9 mouse cellular contexts compared by ENCODE assay signal in the genomic region with DNA sequence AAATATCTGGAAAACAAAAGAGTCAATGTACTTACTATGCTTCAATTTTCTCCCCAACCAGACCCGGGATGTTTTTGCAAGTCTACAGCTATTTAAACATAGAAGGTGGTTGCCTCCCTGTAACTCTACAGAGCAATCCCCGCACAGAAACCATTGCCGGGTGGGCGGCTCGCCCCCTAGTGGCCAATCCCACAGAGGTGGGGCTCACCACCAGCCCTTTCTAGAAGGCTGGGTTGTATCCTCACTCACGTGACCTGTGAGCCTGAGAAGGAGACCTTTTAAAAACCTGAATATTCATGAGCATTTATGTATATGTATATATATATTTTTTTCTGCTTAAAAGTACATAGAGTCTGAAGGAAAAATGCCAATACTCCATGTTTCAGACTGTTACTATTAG. TPM values are rescaled to one million over a fixed set of nuclear protein-coding genes. Genes with fewer than 3 reads are reported as not detected.
DNase-seq lines count a peak whose midpoint lies in the region; ATAC-seq lines count a peak whose summit lies in the region.
"Had no signal": no experiment of that assay in that cellular context is flagged by ENCODE, and none has a peak within 500 bp of the region (broad histone marks: within the 10 kb centered on the region; RNA-seq: fewer than 3 reads in every experiment).

No protein-coding gene starts in this region.

- peak; percentile 24 to 63 for DNase-seq in heart, adult 18-20 months
- peak; percentile 68 for DNase-seq in adrenal gland, postnatal 25 days
- DNase-seq in embryonic facial prominence, embryonic 10.5 days (ENCODE audit: low spot score), result peak; percentile 78
- DNase-seq in left cerebral cortex, postnatal 4 days, result peak; percentile 65

- no peak overlapping the region for H3K4me2 ChIP-seq in heart, embryonic 12.5 days
- H3K4me2 ChIP-seq in hindbrain, embryonic 13.5 days, result no peak overlapping the region
- H3K4me2 ChIP-seq in midbrain, embryonic 12.5 days (replicated peaks), result no peak overlapping the region
- no peak overlapping the region for H3K4me2 ChIP-seq in stomach, embryonic 16.5 days (ENCODE audit: low read depth, low read length)

- 8% methylated on average over 6 of the region's 6 CpGs for WGBS in heart, embryonic 12.5 days
- WGBS in embryonic facial prominence, embryonic 10.5 days, result 15% methylated on average over 6 of the region's 6 CpGs
- 12% methylated on average over 6 of the region's 6 CpGs for WGBS in hindbrain, embryonic 13.5 days
- WGBS in midbrain, embryonic 12.5 days, result 13% methylated on average over 6 of the region's 6 CpGs
- WGBS in stomach, embryonic 16.5 days, result 8% methylated on average over 6 of the region's 6 CpGs

- H3K4me1 ChIP-seq in heart, embryonic 12.5 days (replicated peaks), result peaks cover 12% of the 10 kb centered on the region; the same call in 1 of the 2 replicates
- H3K4me1 ChIP-seq in embryonic facial prominence, embryonic 10.5 days, result peaks cover 7% of the 10 kb centered on the region
- H3K4me1 ChIP-seq in hindbrain, embryonic 13.5 days (replicated peaks), result no peaks in the 10 kb centered on the region
- H3K4me1 ChIP-seq in midbrain, embryonic 12.5 days, result no peaks in the 10 kb centered on the region
- peaks cover 27% of the 10 kb centered on the region for H3K4me1 ChIP-seq in stomach, embryonic 16.5 days (ENCODE audit: control insufficient read depth, insufficient read depth, low read length)

- no peak overlapping the region for H3K27ac ChIP-seq in heart, embryonic 12.5 days (ENCODE audit: poor library complexity, severe bottlenecking)
- no peak overlapping the region for H3K27ac ChIP-seq in embryonic facial prominence, embryonic 10.5 days (replicated peaks)
- no peak overlapping the region for H3K27ac ChIP-seq in hindbrain, embryonic 13.5 days
- H3K27ac ChIP-seq in midbrain, embryonic 12.5 days (replicated peaks), result no peak overlapping the region
- H3K27ac ChIP-seq in stomach, embryonic 16.5 days (ENCODE audit: low read length), result 0 out of 2 replicates have a peak overlapping the region, but pooled peaks have one; percentile 8

- H3K27me3 ChIP-seq in heart, embryonic 12.5 days (replicated peaks), result no peaks in the 10 kb centered on the region
- no peaks in the 10 kb centered on the region for H3K27me3 ChIP-seq in embryonic facial prominence, embryonic 10.5 days (replicated peaks; ENCODE audit: low read depth, poor library complexity, severe bottlenecking)
- H3K27me3 ChIP-seq in hindbrain, embryonic 13.5 days, result no peaks in the 10 kb centered on the region
- H3K27me3 ChIP-seq in midbrain, embryonic 12.5 days, result no peaks in the 10 kb centered on the region
- no peaks in the 10 kb centered on the region for H3K27me3 ChIP-seq in stomach, embryonic 16.5 days (ENCODE audit: control insufficient read depth, insufficient read depth, low read length)
- H3K27me3 ChIP-seq: megakaryocyte, embryonic 14.5 days had no signal

- H3K9ac ChIP-seq in heart, embryonic 12.5 days, result no peak overlapping the region
- no peak overlapping the region for H3K9ac ChIP-seq in hindbrain, embryonic 13.5 days
- no peak overlapping the region for H3K9ac ChIP-seq in midbrain, embryonic 12.5 days (replicated peaks)
- no peak overlapping the region for H3K9ac ChIP-seq in stomach, embryonic 16.5 days (ENCODE audit: low read length)

- no peaks in the 10 kb centered on the region for H3K36me3 ChIP-seq in heart, embryonic 12.5 days
- peaks cover 12% of the 10 kb centered on the region for H3K36me3 ChIP-seq in embryonic facial prominence, embryonic 10.5 days (replicated peaks)
- H3K36me3 ChIP-seq in hindbrain, embryonic 13.5 days, result no peaks in the 10 kb centered on the region
- H3K36me3 ChIP-seq in midbrain, embryonic 12.5 days, result peaks cover 4% of the 10 kb centered on the region; the same call in 1 of the 2 replicates
- H3K36me3 ChIP-seq in stomach, embryonic 16.5 days (ENCODE audit: control insufficient read depth, insufficient read depth, low read length), result no peaks in the 10 kb centered on the region

- no peak overlapping the region for H3K4me3 ChIP-seq in heart, embryonic 12.5 days
- no peak overlapping the region for H3K4me3 ChIP-seq in embryonic facial prominence, embryonic 10.5 days
- H3K4me3 ChIP-seq in hindbrain, embryonic 13.5 days, result no peak overlapping the region
- no peak overlapping the region for H3K4me3 ChIP-seq in midbrain, embryonic 12.5 days
- no peak overlapping the region for H3K4me3 ChIP-seq in stomach, embryonic 16.5 days (replicated peaks; ENCODE audit: low read length)
- H3K4me3 ChIP-seq: megakaryocyte, embryonic 14.5 days had no signal

- intact Hi-C loops in left cerebral cortex, postnatal 4 days (cut with DNase I), result no loop called here

- no peak for ATAC-seq in heart, embryonic 12.5 days (ENCODE audit: insufficient number of reproducible peaks, low FRiP score)
- ATAC-seq in hindbrain, embryonic 13.5 days (ENCODE audit: low FRiP score), result peak; percentile 63; the same call in 1 of the 2 replicates
- ATAC-seq in midbrain, embryonic 12.5 days (ENCODE audit: low FRiP score, low read depth), result peak; percentile 71; the same call in 1 of the 2 replicates
- peak; percentile 67; the same call in 1 of the 2 replicates for ATAC-seq in stomach, embryonic 16.5 days (ENCODE audit: insufficient read depth, low FRiP score)

- H3K9me3 ChIP-seq in heart, embryonic 12.5 days (replicated peaks), result no peaks in the 10 kb centered on the region
- H3K9me3 ChIP-seq in embryonic facial prominence, embryonic 10.5 days, result no peaks in the 10 kb centered on the region
- H3K9me3 ChIP-seq in hindbrain, embryonic 13.5 days, result no peaks in the 10 kb centered on the region
- H3K9me3 ChIP-seq in midbrain, embryonic 12.5 days, result no peaks in the 10 kb centered on the region
- no peaks in the 10 kb centered on the region for H3K9me3 ChIP-seq in stomach, embryonic 16.5 days (replicated peaks; ENCODE audit: control insufficient read depth, low read length)
- H3K9me3 ChIP-seq: megakaryocyte, embryonic 14.5 days had no signal

RNA-seq across cellular contexts. Expression of a gene that starts 49.9 kb away (rescaled TPM):
- total RNA-seq in heart, adult 18-20 months (2021), result under 1 TPM; 0.15 to 0.20 TPM
- polyA plus RNA-seq in heart, embryonic 12.5 days (2016; fragmentation: Nextera tagmentation; extraction: Ambion mirVana), result 1.9 and 2.2 TPM in 2 replicates
- not detected in 2 replicates for total RNA-seq in adrenal gland, postnatal 25 days (2021)
- polyA plus RNA-seq in embryonic facial prominence, embryonic 10.5 days (2016; fragmentation: Nextera tagmentation; extraction: Ambion mirVana), result 1.7 and 2.0 TPM in 2 replicates
- polyA plus RNA-seq in hindbrain, embryonic 13.5 days (2015; fragmentation: Nextera tagmentation; extraction: Ambion mirVana), result 0.91 and 1.1 TPM in 2 replicates
- total RNA-seq in left cerebral cortex, postnatal 4 days (2021), result under 1 TPM; 0.54 to 0.72 TPM
- 1.0 and 1.1 TPM in 2 replicates for polyA plus RNA-seq in midbrain, embryonic 12.5 days (2016; fragmentation: Nextera tagmentation; extraction: Ambion mirVana)
- polyA plus RNA-seq in stomach, embryonic 16.5 days (2015; fragmentation: Nextera tagmentation; extraction: Ambion mirVana), result 0.28 and 0.31 TPM in 2 replicates
